Mouse (Mus musculus): ENCODE data around the gene Rapgef3. TPM values are rescaled to one million over a fixed set of nuclear protein-coding genes. Genes with fewer than 3 reads are reported as not detected.
A peak's percentile ranks its signal among the peaks of the same experiment; 100 is the strongest.

Gene Rapgef3
- total and polyA plus RNA-seq, 3 experiments = 2.5 to 3.4 (median 3.2) TPM

DNA sequence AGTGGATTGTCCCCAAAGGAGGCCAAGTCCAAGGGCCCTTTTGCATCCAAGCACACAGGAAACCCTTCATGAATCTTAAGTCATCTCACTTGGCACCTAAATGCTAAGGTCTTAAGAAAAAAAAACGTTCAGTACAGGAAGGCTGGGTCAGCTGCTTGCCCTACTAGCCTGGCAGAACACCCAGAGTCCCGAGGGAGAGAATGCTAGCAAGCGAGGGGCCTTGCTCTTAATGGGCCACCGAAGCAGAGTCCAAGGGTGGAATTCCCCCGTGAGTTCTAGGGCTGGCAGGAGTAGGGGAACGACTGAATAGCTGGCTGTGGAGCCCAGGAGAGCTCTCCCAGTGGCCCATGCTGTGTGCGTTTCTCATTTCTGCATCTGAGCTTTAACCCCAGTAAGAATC, 39.0 kb downstream of the Rapgef3 start:
- DNase-seq (ENCODE audit: extremely low read depth) = no peak
- Histone ChIP-seq H3K9me3 (replicated peaks; ENCODE audit: low read length) (peaks cover 30% of the 10 kb centered on the region), H3K4me1 (ENCODE audit: control insufficient read depth in 1 of 2, insufficient read depth in 2 of 2) (peaks cover 15 to 70% of the 10 kb centered on the region in 2 experiments), H3K27me3 (replicated peaks) (no peaks in the 10 kb centered on the region), H3K79me2 (replicated peaks; ENCODE audit: control insufficient read depth, extremely low read depth, insufficient read depth, poor library complexity, severe bottlenecking) (no peaks in the 10 kb centered on the region), H3K4me3 (replicated peaks in 1 of 3; ENCODE audit: low read depth in 2 of 3, low read length in 2 of 3, poor library complexity in 1 of 3) (no peak overlapping the region), H3K27ac (ENCODE audit: insufficient read depth, low read depth) (no peak overlapping the region), H3K9ac (ENCODE audit: insufficient read depth, low read depth) (no peak overlapping the region), H3K36me3 (replicated peaks in 1 of 2; ENCODE audit: control insufficient read depth in 1 of 2, insufficient read depth in 1 of 2, low read length in 1 of 2) (peaks cover 61 to 100% of the 10 kb centered on the region in 2 experiments), H3K4me2 (ENCODE audit: insufficient read depth, low read depth, poor library complexity, severe bottlenecking) (no peak overlapping the region)
- in situ Hi-C loops (cut with MboI; ENCODE audit: low pct_ligation_motif_present, low pct_unique_long_range_greater_than_20kb, low sequenced_read_pairs) (no loop called here), dilution Hi-C loops (cut with MboI; ENCODE audit: extremely low pct_ligation_motif_present, extremely low pct_unique_long_range_greater_than_20kb, low sequenced_read_pairs) (no loop called here)
- TF ChIP-seq ZNF384 (IDR thresholded peaks at IDR 0.05; ENCODE audit: low read depth, low read length) (peak; percentile 47; the same call in 1 of the 2 replicates), PAX5 (IDR thresholded peaks at IDR 0.05; ENCODE audit: low read length) (no peak), USF1 (IDR thresholded peaks at IDR 0.05; ENCODE audit: low read depth, low read length) (no peak)

GRCm38 (mm10) chr15:97728394-97728793, 39.4 kb downstream of the Rapgef3 start:
- H3K27ac ChIP-seq (ENCODE audit: insufficient read depth, low read depth) = no peak overlapping the region
- dilution Hi-C loops (cut with MboI; ENCODE audit: extremely low pct_ligation_motif_present, extremely low pct_unique_long_range_greater_than_20kb, low sequenced_read_pairs) = no loop called here
- TF ChIP-seq ELF1 (IDR thresholded peaks at IDR 0.05; ENCODE audit: low read depth, low read length) (no peak), MAZ (IDR thresholded peaks at IDR 0.05; ENCODE audit: low read depth, low read length) (no peak), MEF2A (IDR thresholded peaks at IDR 0.05; ENCODE audit: borderline replicate concordance, low read depth, low read length) (no peak), E2F4 (IDR thresholded peaks at IDR 0.05; ENCODE audit: insufficient replicate concordance, low read depth, low read length) (no peak), ZNF384 (IDR thresholded peaks at IDR 0.05; ENCODE audit: low read depth, low read length) (no peak), NRF1 (IDR thresholded peaks at IDR 0.05; ENCODE audit: low read depth, low read length) (no peak)

DNA sequence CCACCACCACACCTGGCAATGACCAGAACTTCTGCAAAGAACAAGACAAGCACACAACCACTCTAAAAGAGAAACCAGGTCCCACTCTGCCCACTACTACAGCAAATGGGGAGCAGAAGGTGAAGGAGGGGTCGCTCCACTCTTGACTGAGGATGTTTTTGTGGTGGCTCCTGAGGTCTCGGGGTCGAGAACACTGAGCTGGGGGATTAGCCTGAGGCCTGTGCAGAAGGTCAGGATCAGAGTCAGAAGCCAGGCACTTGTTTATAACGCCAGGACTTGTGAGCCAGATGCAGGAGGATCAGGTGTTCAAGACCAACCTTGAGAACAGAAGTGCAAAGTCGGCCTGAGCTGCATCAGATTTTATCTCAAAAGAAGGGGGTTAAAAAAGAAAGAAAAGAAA, 40.3 kb downstream of the Rapgef3 start:
- no peak overlapping the region for H3K27ac ChIP-seq (ENCODE audit: insufficient read depth, low read depth)
- H3K4me3 ChIP-seq (replicated peaks in 1 of 3; ENCODE audit: low read depth in 2 of 3, low read length in 2 of 3, poor library complexity in 1 of 3) = no peak overlapping the region
- no peaks in the 10 kb centered on the region for H3K79me2 ChIP-seq (replicated peaks; ENCODE audit: control insufficient read depth, extremely low read depth, insufficient read depth, poor library complexity, severe bottlenecking)
- dilution Hi-C loops (cut with MboI; ENCODE audit: extremely low pct_ligation_motif_present, extremely low pct_unique_long_range_greater_than_20kb, low sequenced_read_pairs) = no loop called here
- in situ Hi-C loops (cut with MboI; ENCODE audit: low pct_ligation_motif_present, low pct_unique_long_range_greater_than_20kb, low sequenced_read_pairs) = no loop called here
- no peaks in the 10 kb centered on the region for H3K27me3 ChIP-seq (replicated peaks)
- no peak overlapping the region for H3K4me2 ChIP-seq (ENCODE audit: insufficient read depth, low read depth, poor library complexity, severe bottlenecking)
- no peak for DNase-seq (ENCODE audit: extremely low read depth)
- H3K4me1 ChIP-seq (ENCODE audit: control insufficient read depth in 1 of 2, insufficient read depth in 2 of 2) = peaks cover 15 to 81% of the 10 kb centered on the region in 2 experiments
- H3K9ac ChIP-seq (ENCODE audit: insufficient read depth, low read depth) = no peak overlapping the region
- H3K36me3 ChIP-seq (replicated peaks in 1 of 2; ENCODE audit: control insufficient read depth in 1 of 2, insufficient read depth in 1 of 2, low read length in 1 of 2) = peaks cover 49 to 100% of the 10 kb centered on the region in 2 experiments
- peaks cover 26% of the 10 kb centered on the region for H3K9me3 ChIP-seq (replicated peaks; ENCODE audit: low read length)
- no peak for TF ChIP-seq CTCF (conservative IDR thresholded peaks at IDR 0.05 in 1 of 2, IDR thresholded peaks at IDR 0.05 in 1 of 2; ENCODE audit: low read depth in 2 of 2, low read length in 2 of 2)
- no peak for TF ChIP-seq E2F4 (IDR thresholded peaks at IDR 0.05; ENCODE audit: insufficient replicate concordance, low read depth, low read length)
- no peak for TF ChIP-seq SIN3A (IDR thresholded peaks at IDR 0.05; ENCODE audit: low read length)
- no peak for TF ChIP-seq KAT2A (IDR thresholded peaks at IDR 0.05; ENCODE audit: insufficient replicate concordance, low read length)
- no peak for TF ChIP-seq USF2 (conservative IDR thresholded peaks at IDR 0.05; ENCODE audit: low read depth, low read length)
- no peak for TF ChIP-seq RAD21 (IDR thresholded peaks at IDR 0.05; ENCODE audit: low read depth, low read length)
- no peak for TF ChIP-seq PAX5 (IDR thresholded peaks at IDR 0.05; ENCODE audit: low read length)
- TF ChIP-seq TBP (conservative IDR thresholded peaks at IDR 0.05; ENCODE audit: low read depth, low read length) = no peak
- no peak for TF ChIP-seq POLR2AphosphoS2 (IDR thresholded peaks at IDR 0.05; ENCODE audit: low read depth, low read length)
- TF ChIP-seq ZMIZ1 (IDR thresholded peaks at IDR 0.05; ENCODE audit: low read depth, low read length) = no peak
- no peak for TF ChIP-seq SMC3 (IDR thresholded peaks at IDR 0.05; ENCODE audit: low read depth, low read length)
- TF ChIP-seq IRF4 (IDR thresholded peaks at IDR 0.05; ENCODE audit: low read depth, low read length) = no peak
- TF ChIP-seq MAFK (IDR thresholded peaks at IDR 0.05; ENCODE audit: insufficient replicate concordance, low read length) = no peak
- no peak for TF ChIP-seq CHD1 (IDR thresholded peaks at IDR 0.05; ENCODE audit: low read depth, low read length)
- no peak for TF ChIP-seq ZC3H11A (IDR thresholded peaks at IDR 0.05; ENCODE audit: low read depth, low read length)

More at GRCm38 (mm10) chr15:97728394-97728793, 39.4 kb downstream of the Rapgef3 start:
- H3K27me3 ChIP-seq (replicated peaks) = no peaks in the 10 kb centered on the region
- no peak overlapping the region for H3K4me3 ChIP-seq (replicated peaks in 1 of 3; ENCODE audit: low read depth in 2 of 3, low read length in 2 of 3, poor library complexity in 1 of 3)
- peaks cover 57 to 100% of the 10 kb centered on the region in 2 experiments for H3K36me3 ChIP-seq (replicated peaks in 1 of 2; ENCODE audit: control insufficient read depth in 1 of 2, insufficient read depth in 1 of 2, low read length in 1 of 2)
- in situ Hi-C loops (cut with MboI; ENCODE audit: low pct_ligation_motif_present, low pct_unique_long_range_greater_than_20kb, low sequenced_read_pairs) = no loop called here
- peaks cover 15 to 74% of the 10 kb centered on the region in 2 experiments for H3K4me1 ChIP-seq (ENCODE audit: control insufficient read depth in 1 of 2, insufficient read depth in 2 of 2)
- H3K4me2 ChIP-seq (ENCODE audit: insufficient read depth, low read depth, poor library complexity, severe bottlenecking) = no peak overlapping the region
- no peak for DNase-seq (ENCODE audit: extremely low read depth)
- H3K9me3 ChIP-seq (replicated peaks; ENCODE audit: low read length) = peaks cover 26% of the 10 kb centered on the region
- H3K79me2 ChIP-seq (replicated peaks; ENCODE audit: control insufficient read depth, extremely low read depth, insufficient read depth, poor library complexity, severe bottlenecking) = no peaks in the 10 kb centered on the region
- H3K9ac ChIP-seq (ENCODE audit: insufficient read depth, low read depth) = no peak overlapping the region
